Mouse (Mus musculus): ENCODE results near the gene Asap2. TPM values are rescaled to one million over a fixed set of nuclear protein-coding genes. Genes with fewer than 3 reads are reported as not detected.

Asap2 gene
- polyA plus RNA-seq, 1 experiment from 2014 or later: 3.3 TPM

DNA sequence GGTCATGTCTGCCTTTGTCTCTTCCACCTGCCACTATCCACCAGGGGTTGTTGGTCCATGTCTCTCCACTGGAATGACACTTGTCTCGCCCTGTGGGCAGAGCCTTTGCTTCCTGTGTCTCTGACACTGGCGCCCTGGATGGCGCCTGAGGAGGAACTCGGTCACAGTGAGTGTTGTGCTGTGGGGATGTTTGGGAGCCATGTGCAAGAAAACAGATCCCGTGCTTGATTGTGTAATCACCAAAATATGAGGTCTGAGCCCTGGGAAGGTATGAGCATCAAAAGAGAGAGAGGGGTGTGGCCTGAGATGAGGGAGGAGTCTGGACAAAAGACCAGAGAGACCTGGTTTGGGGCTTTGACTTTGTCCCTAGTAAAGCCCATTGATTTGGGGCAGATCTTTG, 154.8 kb downstream of the Asap2 start:
- Histone ChIP-seq H3K4me2 (replicated peaks; ENCODE audit: low read depth) (no peak overlapping the region), H3K4me3 (ENCODE audit: low read depth, low read length) (no peak overlapping the region), H3K4me1 (replicated peaks; ENCODE audit: control insufficient read depth, insufficient read depth, low read length) (no peaks in the 10 kb centered on the region), H3K36me3 (ENCODE audit: control insufficient read depth, insufficient read depth) (no peaks in the 10 kb centered on the region), H3K27ac (ENCODE audit: low read depth, low read length) (no peak overlapping the region), H3K9ac (ENCODE audit: low read depth, low read length) (no peak overlapping the region), H3K9me3 (ENCODE audit: control insufficient read depth) (no peaks in the 10 kb centered on the region), H3K27me3 (replicated peaks; ENCODE audit: control insufficient read depth, insufficient read depth, low read length) (no peaks in the 10 kb centered on the region)
- 69% methylated on average over 5 of the region's 5 CpGs for WGBS
- TF ChIP-seq CTCF (IDR thresholded peaks at IDR 0.05; ENCODE audit: low read depth): no peak
- ATAC-seq: no peak

DNA sequence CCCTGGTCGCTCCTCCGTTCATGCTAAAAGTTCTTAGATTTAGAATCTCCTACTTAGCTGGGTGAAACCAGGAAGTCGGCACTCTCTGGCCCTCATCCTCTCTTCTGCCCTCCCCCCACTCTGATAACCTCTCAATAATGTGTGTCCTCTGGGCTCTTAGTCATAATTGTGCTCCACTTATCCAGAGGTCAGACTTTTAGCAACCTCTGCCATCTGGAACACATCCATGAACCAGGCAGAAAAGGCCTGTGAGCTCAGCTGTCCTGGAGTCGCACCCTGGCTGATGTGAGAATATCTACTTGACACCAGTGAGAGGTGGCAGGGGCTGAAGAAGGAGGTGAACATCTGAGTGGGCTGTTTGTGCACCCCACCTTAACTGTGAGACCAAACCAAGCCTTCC, 156.6 kb downstream of the Asap2 start:
- Histone ChIP-seq H3K36me3 (ENCODE audit: control insufficient read depth, insufficient read depth) (no peaks in the 10 kb centered on the region), H3K27ac (ENCODE audit: low read depth, low read length) (no peak overlapping the region), H3K4me3 (ENCODE audit: low read depth, low read length) (no peak overlapping the region), H3K9ac (ENCODE audit: low read depth, low read length) (no peak overlapping the region), H3K4me1 (replicated peaks; ENCODE audit: control insufficient read depth, insufficient read depth, low read length) (no peaks in the 10 kb centered on the region), H3K4me2 (replicated peaks; ENCODE audit: low read depth) (no peak overlapping the region), H3K9me3 (ENCODE audit: control insufficient read depth) (no peaks in the 10 kb centered on the region), H3K27me3 (replicated peaks; ENCODE audit: control insufficient read depth, insufficient read depth, low read length) (no peaks in the 10 kb centered on the region)
- WGBS: 61% methylated on average over 4 of the region's 4 CpGs
- no peak for ATAC-seq
- TF ChIP-seq CTCF (IDR thresholded peaks at IDR 0.05; ENCODE audit: low read depth): no peak

- Histone ChIP-seq H3K9ac (ENCODE audit: low read depth, low read length) (no peak overlapping the region), H3K27ac (ENCODE audit: low read depth, low read length) (no peak overlapping the region), H3K36me3 (ENCODE audit: control insufficient read depth, insufficient read depth) (no peaks in the 10 kb centered on the region), H3K4me1 (replicated peaks; ENCODE audit: control insufficient read depth, insufficient read depth, low read length) (peaks cover 4% of the 10 kb centered on the region; the same call in 1 of the 2 replicates), H3K27me3 (replicated peaks; ENCODE audit: control insufficient read depth, insufficient read depth, low read length) (no peaks in the 10 kb centered on the region), H3K4me2 (replicated peaks; ENCODE audit: low read depth) (no peak overlapping the region), H3K4me3 (ENCODE audit: low read depth, low read length) (no peak overlapping the region), H3K9me3 (ENCODE audit: control insufficient read depth) (no peaks in the 10 kb centered on the region)
- ATAC-seq: no peak
- 85% methylated on average over 8 of the region's 8 CpGs for WGBS
- no peak for TF ChIP-seq CTCF (IDR thresholded peaks at IDR 0.05; ENCODE audit: low read depth)
Measured at GRCm38 (mm10) chr12:21153279-21153707, 163.0 kb downstream of the Asap2 start.

- ATAC-seq: no peak
Measured at GRCm38 (mm10) chr12:21155062-21155461, 164.8 kb downstream of the Asap2 start.

DNA sequence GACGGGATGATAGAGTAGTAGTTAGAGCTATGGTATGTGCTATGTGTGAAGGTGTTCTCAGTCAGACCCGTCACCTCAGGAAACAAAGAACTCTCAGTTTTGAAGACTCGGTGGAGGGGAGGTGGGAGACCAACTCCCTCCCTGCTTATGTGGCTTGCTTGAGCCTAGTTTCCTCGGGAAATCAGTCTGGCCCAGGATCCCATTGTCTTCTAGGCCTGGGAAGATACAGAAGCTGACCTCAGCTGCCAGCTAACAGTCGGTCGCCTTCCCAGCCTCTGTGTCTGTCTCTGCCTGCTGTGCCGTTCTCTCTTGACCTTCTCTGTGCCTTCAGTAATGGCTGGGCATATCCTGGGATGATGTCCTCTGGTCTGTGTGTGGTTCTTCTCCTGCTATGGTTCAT, 169.0 kb downstream of the Asap2 start:
- no peak overlapping the region for H3K9ac ChIP-seq (ENCODE audit: low read depth, low read length)
- no peak overlapping the region for H3K4me2 ChIP-seq (replicated peaks; ENCODE audit: low read depth)
- H3K4me3 ChIP-seq (ENCODE audit: low read depth, low read length): no peak overlapping the region
- 57% methylated on average over 7 of the region's 7 CpGs for WGBS
- H3K4me1 ChIP-seq (replicated peaks; ENCODE audit: control insufficient read depth, insufficient read depth, low read length): peaks cover 6% of the 10 kb centered on the region; the same call in 1 of the 2 replicates
- H3K27ac ChIP-seq (ENCODE audit: low read depth, low read length): no peak overlapping the region
- no peak for ATAC-seq
- TF ChIP-seq CTCF (IDR thresholded peaks at IDR 0.05; ENCODE audit: low read depth): no peak
- H3K27me3 ChIP-seq (replicated peaks; ENCODE audit: control insufficient read depth, insufficient read depth, low read length): no peaks in the 10 kb centered on the region
- no peaks in the 10 kb centered on the region for H3K9me3 ChIP-seq (ENCODE audit: control insufficient read depth)
- H3K36me3 ChIP-seq (ENCODE audit: control insufficient read depth, insufficient read depth): no peaks in the 10 kb centered on the region

More at GRCm38 (mm10) chr12:21155062-21155461, 164.8 kb downstream of the Asap2 start:
- no peaks in the 10 kb centered on the region for H3K36me3 ChIP-seq (ENCODE audit: control insufficient read depth, insufficient read depth)
- no peak overlapping the region for H3K9ac ChIP-seq (ENCODE audit: low read depth, low read length)
- WGBS: 42% methylated on average over 4 of the region's 4 CpGs
- no peak overlapping the region for H3K4me3 ChIP-seq (ENCODE audit: low read depth, low read length)
- H3K4me1 ChIP-seq (replicated peaks; ENCODE audit: control insufficient read depth, insufficient read depth, low read length): peaks cover 6% of the 10 kb centered on the region; the same call in 1 of the 2 replicates
- no peaks in the 10 kb centered on the region for H3K9me3 ChIP-seq (ENCODE audit: control insufficient read depth)
- H3K27me3 ChIP-seq (replicated peaks; ENCODE audit: control insufficient read depth, insufficient read depth, low read length): no peaks in the 10 kb centered on the region
- no peak for TF ChIP-seq CTCF (IDR thresholded peaks at IDR 0.05; ENCODE audit: low read depth)
- H3K27ac ChIP-seq (ENCODE audit: low read depth, low read length): no peak overlapping the region
- H3K4me2 ChIP-seq (replicated peaks; ENCODE audit: low read depth): no peak overlapping the region

GRCm38 (mm10) chr12:21160327-21160828, 170.1 kb downstream of the Asap2 start:
- WGBS: 48% methylated on average over 8 of the region's 8 CpGs
- no peak for ATAC-seq
- no peaks in the 10 kb centered on the region for H3K9me3 ChIP-seq (ENCODE audit: control insufficient read depth)
- TF ChIP-seq CTCF (IDR thresholded peaks at IDR 0.05; ENCODE audit: low read depth): no peak
- no peaks in the 10 kb centered on the region for H3K36me3 ChIP-seq (ENCODE audit: control insufficient read depth, insufficient read depth)
- no peak overlapping the region for H3K4me3 ChIP-seq (ENCODE audit: low read depth, low read length)
- no peak overlapping the region for H3K27ac ChIP-seq (ENCODE audit: low read depth, low read length)
- H3K9ac ChIP-seq (ENCODE audit: low read depth, low read length): no peak overlapping the region
- 0 out of 2 replicates have a peak, but pooled peaks cover 3% of the 10 kb centered on the region for H3K4me1 ChIP-seq (replicated peaks; ENCODE audit: control insufficient read depth, insufficient read depth, low read length)
- H3K4me2 ChIP-seq (replicated peaks; ENCODE audit: low read depth): no peak overlapping the region
- no peaks in the 10 kb centered on the region for H3K27me3 ChIP-seq (replicated peaks; ENCODE audit: control insufficient read depth, insufficient read depth, low read length)

- no peak overlapping the region for H3K4me2 ChIP-seq (replicated peaks; ENCODE audit: low read depth)
- 87% methylated on average over 4 of the region's 4 CpGs for WGBS
Measured at GRCm38 (mm10) chr12:21161841-21162240, 171.6 kb downstream of the Asap2 start.

More at GRCm38 (mm10) chr12:21161841-21162240, 171.6 kb downstream of the Asap2 start:
- no peak overlapping the region for H3K9ac ChIP-seq (ENCODE audit: low read depth, low read length)
- H3K27ac ChIP-seq (ENCODE audit: low read depth, low read length): no peak overlapping the region
- no peak for ATAC-seq
- H3K4me3 ChIP-seq (ENCODE audit: low read depth, low read length): no peak overlapping the region
- H3K27me3 ChIP-seq (replicated peaks; ENCODE audit: control insufficient read depth, insufficient read depth, low read length): no peaks in the 10 kb centered on the region
- TF ChIP-seq CTCF (IDR thresholded peaks at IDR 0.05; ENCODE audit: low read depth): no peak
- H3K36me3 ChIP-seq (ENCODE audit: control insufficient read depth, insufficient read depth): no peaks in the 10 kb centered on the region
- no peaks in the 10 kb centered on the region for H3K9me3 ChIP-seq (ENCODE audit: control insufficient read depth)
- peaks cover 3% of the 10 kb centered on the region; the same call in 1 of the 2 replicates for H3K4me1 ChIP-seq (replicated peaks; ENCODE audit: control insufficient read depth, insufficient read depth, low read length)

All from intestine, postnatal 0 days (tissue).